Mouse (Mus musculus): ENCODE data around the gene Utrn.

The Utrn gene

GRCm38 (mm10) chr10:12379123-12379522 is 490.0 kb downstream of the Utrn start:
- no peak for DNase-seq

GRCm38 (mm10) chr10:12377727-12378126 is 491.4 kb downstream of the Utrn start:
- DNase-seq: no peak

GRCm38 (mm10) chr10:12376015-12376414 is 493.1 kb downstream of the Utrn start:
- no peak for DNase-seq

- no peak for DNase-seq
These were observed 494.4 kb downstream of the Utrn start for GRCm38 (mm10) chr10:12374741-12375140.

GRCm38 (mm10) chr10:12354556-12354955 is 514.6 kb downstream of the Utrn start:
- DNase-seq: no peak

- DNase-seq: no peak
These were observed 515.1 kb downstream of the Utrn start for GRCm38 (mm10) chr10:12354106-12354505.

- no peak for DNase-seq
These were observed 529.2 kb downstream of the Utrn start for GRCm38 (mm10) chr10:12339704-12340558.

GRCm38 (mm10) chr10:12339005-12339703 is 530.0 kb downstream of the Utrn start:
- DNase-seq: no peak
